Mouse (Mus musculus) heart, adult 2 months (tissue): ENCODE results near the gene Anapc5. TPM values are rescaled to one million over a fixed set of nuclear protein-coding genes. Genes with fewer than 3 reads are reported as not detected.

Experiments
- DNase-seq, 2 experiments: peaks; one replicate each; pipeline ENCODE4 v3.0.0; 2021
- H3K27ac ChIP-seq: fragments of 200-600 bp; 2 replicates; pipeline ENCODE4 v1.8.1; 2022
- H3K27me3 ChIP-seq: fragments of 200-500 bp; 2 replicates; pipeline ENCODE4 v1.6.1; 2012; ENCODE audit warnings: mild to moderate bottlenecking, low read length, inconsistent platforms, mixed read lengths; ENCODE audit not compliant: control insufficient read depth, insufficient read depth
- H3K36me3 ChIP-seq: fragments of 200-500 bp; 2 replicates; pipeline ENCODE4 v1.6.1; 2012; ENCODE audit warnings: low read length, inconsistent platforms; ENCODE audit not compliant: control insufficient read depth, insufficient read depth
- H3K4me1 ChIP-seq: fragments of 200-500 bp; 2 replicates; pipeline ENCODE4 v1.6.1; 2011; ENCODE audit warnings: low read length; ENCODE audit not compliant: control insufficient read depth, insufficient read depth
- H3K4me3 ChIP-seq: fragments of 200-600 bp; 2 replicates; pipeline ENCODE4 v1.8.1; 2022
- H3K79me2 ChIP-seq: fragments of 200-500 bp; replicated peaks from 2 replicates; pipeline ENCODE4 v1.6.1; 2012; ENCODE audit warnings: mild to moderate bottlenecking, inconsistent platforms, low read length, moderate library complexity, mixed read lengths; ENCODE audit not compliant: control insufficient read depth, insufficient read depth
- H3K9ac ChIP-seq: fragments of 200-500 bp; 2 replicates; pipeline ENCODE4 v1.6.1; 2012; ENCODE audit warnings: low read depth, mild to moderate bottlenecking, control low read depth, inconsistent platforms, low read length, mixed read lengths
- CTCF ChIP-seq: fragments of 200-600 bp; IDR thresholded peaks from 2 replicates; pipeline ENCODE4 v1.8.1; 2022; ENCODE audit warnings: antibody characterized with exemption, mild to moderate bottlenecking, moderate library complexity
- EP300 ChIP-seq: fragments of 200-500 bp; IDR thresholded peaks from 2 replicates; pipeline ENCODE4 v1.6.1; 2011; ENCODE audit warnings: low read depth, low read length, control low read depth; ENCODE audit not compliant: insufficient read depth
- POLR2A ChIP-seq: fragments of 200-500 bp; IDR thresholded peaks from 2 replicates; pipeline ENCODE4 v1.6.1; 2011; ENCODE audit warnings: mild to moderate bottlenecking, low read depth, low read length, control low read depth; ENCODE audit not compliant: insufficient read depth
- WGBS: fragments of 180-500 bp; shearing (Covaris S2); methylation state at CpG from one replicate; pipeline ENCODE4 v1.1.7; 2018; 5-methylcytosine and 5-hydroxymethylcytosine counted together
- intact Hi-C: fragments of 180-260 bp; cut with DNase I; formaldehyde crosslinking; loops from one replicate; pipeline ENCODE4 v1.15.1; 2025
- polyA plus RNA-seq: library from polyadenylated mRNA; depleted of rRNA; stranded (reverse); fragments of >200 nt; gene quantifications from 2 replicates; pipeline ENCODE4 v1.2.3, GENCODE M21; 2012
- total RNA-seq, 2 experiments: library from RNA; stranded (reverse); gene quantifications; 2 replicates each; pipeline ENCODE4 v1.2.3; 2021

Anapc5 gene
- total and polyA plus RNA-seq, 3 experiments, result 150 to 210 (median 165) TPM

- Histone ChIP-seq H3K4me3 (peak within 1 kb of the TSS; percentile 100), H3K36me3 (no peaks in the 10 kb centered on the region), H3K4me1 (peaks cover 5% of the 10 kb centered on the region), H3K79me2 (0 out of 2 replicates have a peak, but pooled peaks cover 2% of the 10 kb centered on the region), H3K27me3 (no peaks in the 10 kb centered on the region), H3K27ac (peak within 1 kb of the TSS; percentile 96), H3K9ac (peak within 1 kb of the TSS; percentile 98)
- TF ChIP-seq POLR2A (peak; percentile 96), EP300 (peak; percentile 55; the same call in 1 of the 2 replicates), CTCF (no peak)
- intact Hi-C loops, result loop anchor here (1.0 to 5.0 kb wide), 2 partner anchors 28 to 37 kb away; partner anchors contain the start of gene Anapc5
- peak; percentile 94 to 99 for DNase-seq
- WGBS, result 1% methylated on average over 57 of the region's 61 CpGs
These were observed 28.6 kb upstream of the Anapc5 start, which contains the start of gene Rnf34 for GRCm38 (mm10) chr5:122849521-122850318. Gene Rnf34, plus strand, starts transcription at chr5:122850048.

GRCm38 (mm10) chr5:122843799-122844198, 22.7 kb upstream of the Anapc5 start:
- TF ChIP-seq EP300, result no peak
- intact Hi-C loops, result no loop called here
- H3K9ac ChIP-seq, result no peak overlapping the region
- no peak overlapping the region for H3K4me3 ChIP-seq
- no peaks in the 10 kb centered on the region for H3K4me1 ChIP-seq
- no peaks in the 10 kb centered on the region for H3K79me2 ChIP-seq
- DNase-seq, result no peak
- H3K27me3 ChIP-seq, result no peaks in the 10 kb centered on the region
- no peak overlapping the region for H3K27ac ChIP-seq
- WGBS, result 77% methylated on average over 5 of the region's 5 CpGs
- no peaks in the 10 kb centered on the region for H3K36me3 ChIP-seq

GRCm38 (mm10) chr5:122841126-122841525, 20.0 kb upstream of the Anapc5 start:
- no peaks in the 10 kb centered on the region for H3K27me3 ChIP-seq
- WGBS, result 94% methylated on average over 2 of the region's 2 CpGs
- no peak overlapping the region for H3K4me3 ChIP-seq
- H3K9ac ChIP-seq, result no peak overlapping the region
- no peaks in the 10 kb centered on the region for H3K36me3 ChIP-seq
- DNase-seq, result no peak
- no peak overlapping the region for H3K27ac ChIP-seq
- intact Hi-C loops, result no loop called here
- H3K79me2 ChIP-seq, result no peaks in the 10 kb centered on the region
- TF ChIP-seq CTCF (no peak), POLR2A (no peak), EP300 (no peak)
- no peaks in the 10 kb centered on the region for H3K4me1 ChIP-seq

GRCm38 (mm10) chr5:122832996-122833395, 11.9 kb upstream of the Anapc5 start:
- Histone ChIP-seq H3K4me1 (no peaks in the 10 kb centered on the region), H3K79me2 (no peaks in the 10 kb centered on the region), H3K9ac (no peak overlapping the region), H3K27me3 (no peaks in the 10 kb centered on the region), H3K4me3 (no peak overlapping the region), H3K27ac (no peak overlapping the region), H3K36me3 (no peaks in the 10 kb centered on the region)
- no peak for TF ChIP-seq CTCF
- no peak for TF ChIP-seq EP300
- no peak for TF ChIP-seq POLR2A
- intact Hi-C loops, result no loop called here
- WGBS, result 75% methylated on average over 10 of the region's 10 CpGs
- DNase-seq, result no peak

GRCm38 (mm10) chr5:122832536-122832935, 11.4 kb upstream of the Anapc5 start:
- no peak for DNase-seq
- no peak overlapping the region for H3K4me3 ChIP-seq
- TF ChIP-seq EP300, result no peak
- H3K36me3 ChIP-seq, result no peaks in the 10 kb centered on the region
- no peak overlapping the region for H3K9ac ChIP-seq
- H3K79me2 ChIP-seq, result no peaks in the 10 kb centered on the region
- no peak overlapping the region for H3K27ac ChIP-seq
- no peaks in the 10 kb centered on the region for H3K27me3 ChIP-seq
- 85% methylated on average over 10 of the region's 10 CpGs for WGBS
- no peaks in the 10 kb centered on the region for H3K4me1 ChIP-seq
- intact Hi-C loops, result no loop called here

GRCm38 (mm10) chr5:122825099-122825498, 4.0 kb upstream of the Anapc5 start:
- Histone ChIP-seq H3K4me3 (no peak overlapping the region), H3K27me3 (no peaks in the 10 kb centered on the region), H3K27ac (no peak overlapping the region), H3K4me1 (no peaks in the 10 kb centered on the region), H3K79me2 (no peaks in the 10 kb centered on the region), H3K9ac (no peak overlapping the region), H3K36me3 (no peaks in the 10 kb centered on the region)
- intact Hi-C loops, result no loop called here
- no peak for DNase-seq
- TF ChIP-seq EP300 (no peak), CTCF (no peak), POLR2A (no peak)
- WGBS, result 83% methylated on average over 8 of the region's 8 CpGs
